ENCODE assay signal across 8 mouse cellular contexts in the genomic region with DNA sequence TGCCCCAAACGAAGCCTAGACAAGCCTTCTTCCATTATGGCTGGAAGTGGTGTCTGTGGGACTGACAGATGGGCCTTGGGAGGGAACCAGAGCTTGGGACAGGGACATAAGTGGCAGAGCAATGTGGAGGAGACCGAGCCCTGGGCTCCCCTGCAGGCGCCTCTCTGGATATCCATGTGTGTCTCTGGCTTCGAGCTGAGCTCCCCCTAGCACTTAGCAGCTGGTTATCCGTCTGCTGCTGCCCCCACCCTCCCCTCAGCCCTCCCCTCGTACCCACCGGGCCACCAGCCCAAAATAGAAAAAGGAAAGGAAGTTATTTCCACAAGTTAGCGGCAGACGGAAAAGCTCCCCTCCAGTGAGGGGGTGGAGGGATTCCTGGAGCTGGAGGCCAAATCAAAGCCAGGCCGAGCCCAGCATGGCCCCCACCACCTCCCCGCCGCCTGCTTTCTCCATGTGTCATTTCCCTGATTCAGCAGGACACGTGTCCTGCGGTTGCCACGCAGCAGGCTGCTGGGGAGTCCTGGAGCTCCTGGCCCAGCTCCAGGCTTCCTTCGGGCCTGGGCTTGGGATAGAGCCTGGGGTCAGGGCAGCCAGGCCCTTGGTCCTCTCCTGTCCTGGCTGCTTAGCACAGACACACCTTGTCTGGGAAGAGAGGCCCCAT. TPM values are rescaled to one million over a fixed set of nuclear protein-coding genes. Genes with fewer than 3 reads are reported as not detected.
DNase-seq lines count a peak whose midpoint lies in the region; ATAC-seq and TF ChIP-seq lines count a peak whose summit lies in the region.

No protein-coding gene starts in this region.

- no peak for TF ChIP-seq EP300 in liver, embryonic 14.5 days (IDR thresholded peaks at IDR 0.05; ENCODE audit: low read depth)

- H3K4me2 ChIP-seq in heart, embryonic 13.5 days, result peak overlapping the region; percentile 51
- 0 out of 2 replicates have a peak overlapping the region, but pooled peaks have one; percentile 5 for H3K4me2 ChIP-seq in kidney, embryonic 14.5 days (replicated peaks; ENCODE audit: low read depth, low read length)
- no peak overlapping the region for H3K4me2 ChIP-seq in liver, embryonic 14.5 days (ENCODE audit: low read depth)
- no peak overlapping the region for H3K4me2 ChIP-seq in neural tube, embryonic 14.5 days (ENCODE audit: low read depth, low read length)

- no peak for TF ChIP-seq POLR2A in thymus, adult 2 months (IDR thresholded peaks at IDR 0.05; ENCODE audit: control insufficient read depth, extremely low read depth, insufficient read depth, low read length, poor library complexity)

- ATAC-seq in heart, embryonic 13.5 days (ENCODE audit: extremely low read depth, insufficient number of reproducible peaks, low FRiP score, low TSS enrichment), result peak; percentile 76
- ATAC-seq in kidney, embryonic 14.5 days (ENCODE audit: low FRiP score, low TSS enrichment), result peak; percentile 75
- ATAC-seq in liver, embryonic 14.5 days (ENCODE audit: insufficient read depth), result peak; percentile 35; the same call in 1 of the 2 replicates
- ATAC-seq in neural tube, embryonic 14.5 days (ENCODE audit: low read depth), result peak; percentile 61

- H3K4me1 ChIP-seq in heart, embryonic 13.5 days, result peaks cover 35% of the 10 kb centered on the region
- peaks cover 27% of the 10 kb centered on the region for H3K4me1 ChIP-seq in kidney, embryonic 14.5 days (ENCODE audit: control insufficient read depth, insufficient read depth, low read length)
- H3K4me1 ChIP-seq in liver, embryonic 14.5 days (replicated peaks; ENCODE audit: control insufficient read depth in 2 of 2, insufficient read depth in 2 of 2, low read length in 1 of 2), result no peaks in the 10 kb centered on the region; a peak in 1 of 4 replicates
- peaks cover 18% of the 10 kb centered on the region for H3K4me1 ChIP-seq in neural tube, embryonic 14.5 days (ENCODE audit: control insufficient read depth, insufficient read depth, low read length)
- H3K4me1 ChIP-seq in thymus, adult 2 months (replicated peaks; ENCODE audit: control insufficient read depth, insufficient read depth, low read length), result peaks cover 10% of the 10 kb centered on the region

- H3K4me3 ChIP-seq in heart, embryonic 13.5 days, result peak overlapping the region; percentile 0; the same call in 1 of the 2 replicates
- H3K4me3 ChIP-seq in kidney, embryonic 14.5 days (ENCODE audit: low read length), result no peak overlapping the region
- H3K4me3 ChIP-seq in liver, embryonic 14.5 days (ENCODE audit: insufficient read depth in 1 of 2, low read depth in 2 of 2, low read length in 2 of 2), result no peak overlapping the region
- H3K4me3 ChIP-seq in neural tube, embryonic 14.5 days (ENCODE audit: low read depth, low read length), result no peak overlapping the region
- no peak overlapping the region for H3K4me3 ChIP-seq in thymus, adult 2 months (ENCODE audit: control insufficient read depth, insufficient read depth, low read length)

- H3K27me3 ChIP-seq in heart, embryonic 13.5 days (replicated peaks), result no peaks in the 10 kb centered on the region
- no peaks in the 10 kb centered on the region for H3K27me3 ChIP-seq in kidney, embryonic 14.5 days (ENCODE audit: control insufficient read depth, insufficient read depth, low read length)
- H3K27me3 ChIP-seq in liver, embryonic 14.5 days (ENCODE audit: control insufficient read depth, insufficient read depth, low read length), result no peaks in the 10 kb centered on the region; the same call in 1 of the 2 replicates
- H3K27me3 ChIP-seq in neural tube, embryonic 14.5 days (ENCODE audit: control insufficient read depth, insufficient read depth, low read length), result no peaks in the 10 kb centered on the region
- no peaks in the 10 kb centered on the region for H3K27me3 ChIP-seq in thymus, adult 2 months (ENCODE audit: control insufficient read depth, insufficient read depth, low read length)

- under 1% methylated on average over 16 of the region's 16 CpGs for WGBS in heart, embryonic 13.5 days
- 18% methylated on average over 16 of the region's 16 CpGs for WGBS in kidney, embryonic 14.5 days
- 11% methylated on average over 16 of the region's 16 CpGs for WGBS in liver, embryonic 14.5 days (ENCODE audit: insufficient replicate concordance)
- WGBS in neural tube, embryonic 14.5 days, result 3% methylated on average over 15 of the region's 16 CpGs
- 19% methylated on average over 16 of the region's 16 CpGs for WGBS in thymus, adult 2 months

- H3K36me3 ChIP-seq in heart, embryonic 13.5 days, result peaks cover 47% of the 10 kb centered on the region
- peaks cover 10% of the 10 kb centered on the region; the same call in 1 of the 2 replicates for H3K36me3 ChIP-seq in kidney, embryonic 14.5 days (ENCODE audit: control insufficient read depth, insufficient read depth, low read length)
- H3K36me3 ChIP-seq in liver, embryonic 14.5 days (replicated peaks; ENCODE audit: control insufficient read depth, insufficient read depth, low read depth), result no peaks in the 10 kb centered on the region
- peaks cover 16% of the 10 kb centered on the region; the same call in 1 of the 2 replicates for H3K36me3 ChIP-seq in neural tube, embryonic 14.5 days (ENCODE audit: control insufficient read depth, insufficient read depth, low read length)
- no peaks in the 10 kb centered on the region for H3K36me3 ChIP-seq in thymus, adult 2 months (ENCODE audit: control insufficient read depth, insufficient read depth, low read length)

- peak overlapping the region; percentile 98 for H3K27ac ChIP-seq in heart, embryonic 13.5 days (replicated peaks)
- peak overlapping the region; percentile 85 for H3K27ac ChIP-seq in kidney, embryonic 14.5 days (ENCODE audit: low read depth, low read length)
- no peak overlapping the region for H3K27ac ChIP-seq in liver, embryonic 14.5 days
- peak overlapping the region; percentile 62 for H3K27ac ChIP-seq in neural tube, embryonic 14.5 days (ENCODE audit: low read depth, low read length)
- H3K27ac ChIP-seq in thymus, adult 2 months (ENCODE audit: control insufficient read depth, insufficient read depth, low read length), result no peak overlapping the region

- DNase-seq in urinary bladder, postnatal 4 days (ENCODE audit: low spot score in 2 of 2), result peak; percentile 79 to 81
- DNase-seq in urinary bladder, adult 18-20 months (ENCODE audit: low spot score in 2 of 2), result no peak
- DNase-seq in fibroblast of lung, adult 2 months (ENCODE audit: low read depth), result peak; percentile 96
- DNase-seq in liver, embryonic 14.5 days (ENCODE audit: low read depth in 3 of 3, low spot score in 3 of 3), result no peak
- DNase-seq in thymus, adult 2 months, result no peak

- TF ChIP-seq CTCF in liver, embryonic 14.5 days (IDR thresholded peaks at IDR 0.05; ENCODE audit: low read depth), result no peak
- no peak for TF ChIP-seq CTCF in thymus, adult 2 months (IDR thresholded peaks at IDR 0.05; ENCODE audit: borderline replicate concordance, control insufficient read depth, extremely low read depth, insufficient read depth, low read length, poor library complexity)

- H3K9me3 ChIP-seq in heart, embryonic 13.5 days, result no peaks in the 10 kb centered on the region
- no peaks in the 10 kb centered on the region for H3K9me3 ChIP-seq in kidney, embryonic 14.5 days (ENCODE audit: control insufficient read depth, low read length)
- no peaks in the 10 kb centered on the region for H3K9me3 ChIP-seq in liver, embryonic 14.5 days (ENCODE audit: control insufficient read depth, low read length)
- H3K9me3 ChIP-seq in neural tube, embryonic 14.5 days (ENCODE audit: control insufficient read depth, low read length), result no peaks in the 10 kb centered on the region

- peak overlapping the region; percentile 74 for H3K9ac ChIP-seq in heart, embryonic 13.5 days
- no peak overlapping the region for H3K9ac ChIP-seq in kidney, embryonic 14.5 days (ENCODE audit: low read depth, low read length)
- H3K9ac ChIP-seq in liver, embryonic 14.5 days (replicated peaks), result no peak overlapping the region
- H3K9ac ChIP-seq in neural tube, embryonic 14.5 days (replicated peaks; ENCODE audit: low read depth, low read length), result no peak overlapping the region

RNA-seq across cellular contexts. Expression of a gene that starts 23.1 kb away (rescaled TPM):
- 76.0 and 82.1 TPM in 2 replicates for polyA plus RNA-seq in heart, embryonic 13.5 days (2015; fragmentation: Nextera tagmentation; extraction: Ambion mirVana)
- polyA plus RNA-seq in kidney, embryonic 14.5 days (2014; fragmentation: Nextera tagmentation; extraction: Ambion mirVana), result 62.3 and 63.6 TPM in 2 replicates
- 20.6 and 30.2 TPM in 2 replicates for polyA plus RNA-seq in liver, embryonic 14.5 days (2012; rRNA removed)
- 33.3 and 33.7 TPM in 2 replicates for polyA plus RNA-seq in liver, embryonic 14.5 days (2014; fragmentation: Nextera tagmentation; extraction: Ambion mirVana)
- 63.7 and 67.9 TPM in 2 replicates for polyA plus RNA-seq in neural tube, embryonic 14.5 days (2014; fragmentation: Nextera tagmentation; extraction: Ambion mirVana)
- 41.6 and 47.6 TPM in 2 replicates for polyA plus RNA-seq in thymus, adult 2 months (2012; rRNA removed)

Comparison
In these comparisons a context has a peak if more than half of its experiments do, and no peak if none do; other contexts are left out.
1. DNase-seq: peak in urinary bladder, postnatal 4 days (2 of 2) and fibroblast of lung, adult 2 months (single experiment); none in urinary bladder, adult 18-20 months (0 of 2), liver, embryonic 14.5 days (0 of 3) and thymus, adult 2 months (single experiment).
2. H3K27ac ChIP-seq: peak in heart, embryonic 13.5 days (single experiment), kidney, embryonic 14.5 days (single experiment) and neural tube, embryonic 14.5 days (single experiment); none in liver, embryonic 14.5 days (single experiment) and thymus, adult 2 months (single experiment).
3. H3K4me2 ChIP-seq: peak in heart, embryonic 13.5 days (single experiment) and kidney, embryonic 14.5 days (single experiment); none in liver, embryonic 14.5 days (single experiment) and neural tube, embryonic 14.5 days (single experiment).
4. Peak in every context shown above with its lines, with median percentiles within 50 percentile points of each other: ATAC-seq.